Mouse (Mus musculus): Measurements from ENCODE around the gene Paxx.
A peak's percentile ranks its signal among the peaks of the same experiment; 100 is the strongest.
"Not testable (repeated sequence)": the region's sequence is repeated elsewhere in the genome, so short reads cannot be mapped to it uniquely, and the experiment has no call there.

Gene Paxx

GRCm38 (mm10) chr2:25450853-25451647 lies 9.8 kb downstream of the Paxx start:
- DNase-seq (ENCODE audit: low read depth, low spot score), result no peak

GRCm38 (mm10) chr2:25442682-25443081 lies 18.2 kb downstream of the Paxx start:
- no peak for DNase-seq (ENCODE audit: low read depth, low spot score)

GRCm38 (mm10) chr2:25441067-25441466 lies 19.8 kb downstream of the Paxx start:
- DNase-seq (ENCODE audit: low read depth, low spot score), result no peak

GRCm38 (mm10) chr2:25436286-25436820 lies 24.5 kb downstream of the Paxx start:
- DNase-seq (ENCODE audit: low read depth, low spot score), result no peak

- no peak for DNase-seq (ENCODE audit: low read depth, low spot score)
These were observed 26.6 kb downstream of the Paxx start for GRCm38 (mm10) chr2:25434292-25434691.

- DNase-seq (ENCODE audit: low read depth, low spot score), result no peak
These were observed 27.8 kb downstream of the Paxx start for GRCm38 (mm10) chr2:25433101-25433500.

GRCm38 (mm10) chr2:25432326-25433098 lies 28.4 kb downstream of the Paxx start:
- no peak for DNase-seq (ENCODE audit: low read depth, low spot score)

- DNase-seq (ENCODE audit: low read depth, low spot score), result no peak
These were observed 29.5 kb downstream of the Paxx start for GRCm38 (mm10) chr2:25431308-25431855.

GRCm38 (mm10) chr2:25430395-25431233 lies 30.3 kb downstream of the Paxx start:
- DNase-seq (ENCODE audit: low read depth, low spot score), result no peak

- no peak for DNase-seq (ENCODE audit: low read depth, low spot score)
These were observed 31.3 kb downstream of the Paxx start for GRCm38 (mm10) chr2:25429435-25430180.

- DNase-seq (ENCODE audit: low read depth, low spot score), result peak; percentile 92
These were observed 32.3 kb downstream of the Paxx start, which contains the start of gene Abca2 for GRCm38 (mm10) chr2:25428442-25429236. TSS of gene Abca2 (plus strand) at chr2:25428703.

GRCm38 (mm10) chr2:25427256-25427655 lies 33.6 kb downstream of the Paxx start:
- DNase-seq (ENCODE audit: low read depth, low spot score), result no peak

GRCm38 (mm10) chr2:25426721-25427191 lies 34.1 kb downstream of the Paxx start:
- peak; percentile 76 for DNase-seq (ENCODE audit: low read depth, low spot score)

GRCm38 (mm10) chr2:25425481-25425880 lies 35.4 kb downstream of the Paxx start:
- no peak for DNase-seq (ENCODE audit: low read depth, low spot score)

- DNase-seq (ENCODE audit: low read depth, low spot score), result no peak
These were observed 37.3 kb downstream of the Paxx start for GRCm38 (mm10) chr2:25423626-25424025.

- DNase-seq (ENCODE audit: low read depth, low spot score), result no peak
These were observed 38.1 kb downstream of the Paxx start, which contains the start of gene Fut7 for GRCm38 (mm10) chr2:25422587-25423410. TSS of gene Fut7 (plus strand) at chr2:25423267.

GRCm38 (mm10) chr2:25421896-25422295 lies 39.0 kb downstream of the Paxx start:
- peak; percentile 66 for DNase-seq (ENCODE audit: low read depth, low spot score)

- DNase-seq (ENCODE audit: low read depth, low spot score), result no peak
These were observed 43.5 kb downstream of the Paxx start for GRCm38 (mm10) chr2:25417426-25417825.

- not testable (repeated sequence) for DNase-seq (ENCODE audit: low read depth, low spot score)
These were observed 47.5 kb downstream of the Paxx start for GRCm38 (mm10) chr2:25413436-25413835.

Measured in retina, postnatal 7 days (tissue).